Mouse (Mus musculus) embryonic facial prominence, embryonic 13.5 days (tissue): ENCODE results near the gene Ccr5. TPM values are rescaled to one million over a fixed set of nuclear protein-coding genes. Genes with fewer than 3 reads are reported as not detected.

ENCODE experiments used
- ATAC-seq: fragments of 200-750 bp; cut with Nextera tagmentation; 2 replicates; pipeline ENCODE4 v1.8.0; 2017; ENCODE audit warnings: low read depth; ENCODE audit not compliant: insufficient number of reproducible peaks, insufficient read depth, low FRiP score, low TSS enrichment
- H3K27ac ChIP-seq: fragments of 300-500 bp; sonication (generic); 2 replicates; pipeline ENCODE4 v1.5.1; 2015; ENCODE audit warnings: moderate library complexity, mild to moderate bottlenecking, inconsistent platforms
- H3K27me3 ChIP-seq: fragments of 300-500 bp; sonication (generic); 2 replicates; pipeline ENCODE4 v1.6.1; 2015; ENCODE audit warnings: mild to moderate bottlenecking, inconsistent platforms
- H3K36me3 ChIP-seq: fragments of 300-500 bp; sonication (generic); 2 replicates; pipeline ENCODE4 v1.6.1; 2015; ENCODE audit warnings: mild to moderate bottlenecking, inconsistent platforms
- H3K4me1 ChIP-seq: fragments of 300-500 bp; sonication (generic); 2 replicates; pipeline ENCODE4 v1.6.1; 2015; ENCODE audit warnings: inconsistent platforms
- H3K4me2 ChIP-seq: fragments of 300-500 bp; sonication (generic); 2 replicates; pipeline ENCODE4 v1.6.1; 2015; ENCODE audit warnings: moderate library complexity, mild to moderate bottlenecking, inconsistent platforms
- H3K4me3 ChIP-seq: fragments of 300-500 bp; sonication (generic); 2 replicates; pipeline ENCODE4 v1.5.1; 2015; ENCODE audit warnings: mild to moderate bottlenecking, inconsistent platforms
- H3K9ac ChIP-seq: fragments of 300-500 bp; sonication (generic); 2 replicates; pipeline ENCODE4 v1.6.1; 2015; ENCODE audit warnings: mild to moderate bottlenecking, inconsistent platforms
- H3K9me3 ChIP-seq: fragments of 300-500 bp; sonication (generic); 2 replicates; pipeline ENCODE4 v1.6.1; 2016; ENCODE audit warnings: inconsistent platforms
- polyA plus RNA-seq: library from polyadenylated mRNA; unstranded; fragments of >200 nt; fragmentation: Nextera tagmentation; extraction: Ambion mirVana; gene quantifications from 2 replicates; pipeline ENCODE4 v1.2.1, GENCODE M21; 2015

The Ccr5 gene
- polyA plus RNA-seq, 1 experiment from 2014 or later, result 1.3 TPM

DNA sequence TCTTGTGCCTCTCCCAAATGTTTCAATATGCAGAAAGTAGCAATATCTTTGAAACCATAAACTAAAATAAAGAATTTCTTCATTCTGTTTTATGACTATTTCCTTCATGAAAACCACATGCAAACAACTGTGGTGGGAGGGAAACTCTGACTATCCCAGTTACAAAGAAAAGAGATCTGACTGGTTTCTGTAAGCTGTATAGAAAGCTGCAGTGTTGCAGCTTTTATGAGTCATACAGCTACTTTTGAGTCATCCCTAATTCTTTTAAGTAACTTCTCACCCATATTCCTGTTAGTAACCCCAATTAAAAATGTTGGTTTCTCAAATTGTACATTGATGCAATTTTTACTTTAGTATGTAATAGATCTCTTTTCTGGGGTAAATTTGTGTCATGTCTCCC, 25.0 kb downstream of the Ccr5 start:
- Histone ChIP-seq H3K4me1 (no peaks in the 10 kb centered on the region), H3K27me3 (no peaks in the 10 kb centered on the region), H3K9me3 (no peaks in the 10 kb centered on the region), H3K36me3 (no peaks in the 10 kb centered on the region), H3K9ac (no peak overlapping the region), H3K27ac (no peak overlapping the region), H3K4me3 (no peak overlapping the region), H3K4me2 (no peak overlapping the region)
- ATAC-seq, result no peak

Other genes with a start within 250 kb of the Ccr5 start
- gene Ccr1, start 152.9 kb upstream of the Ccr5 start, polyA plus RNA-seq, result 1.9 and 2.2 TPM in 2 replicates
- gene Ccr1l1, start 143.1 kb upstream of the Ccr5 start, polyA plus RNA-seq, result not detected in 2 replicates
- gene Ccr3, start 99.6 kb upstream of the Ccr5 start, polyA plus RNA-seq, result 0.06 and 0.10 TPM in 2 replicates
- gene Ccr2, start 19.6 kb upstream of the Ccr5 start, polyA plus RNA-seq, result 1.8 and 2.0 TPM in 2 replicates
- 6.3 and 8.4 TPM in 2 replicates for gene 2010315B03Rik, start 191.2 kb downstream of the Ccr5 start, polyA plus RNA-seq